Mouse (Mus musculus): ENCODE data around the gene Padi3. TPM values are rescaled to one million over a fixed set of nuclear protein-coding genes. Genes with fewer than 3 reads are reported as not detected.
A peak's percentile ranks its signal among the peaks of the same experiment; 100 is the strongest.

Gene Padi3
- polyA plus RNA-seq, 1 experiment from 2014 or later, result not detected

DNA sequence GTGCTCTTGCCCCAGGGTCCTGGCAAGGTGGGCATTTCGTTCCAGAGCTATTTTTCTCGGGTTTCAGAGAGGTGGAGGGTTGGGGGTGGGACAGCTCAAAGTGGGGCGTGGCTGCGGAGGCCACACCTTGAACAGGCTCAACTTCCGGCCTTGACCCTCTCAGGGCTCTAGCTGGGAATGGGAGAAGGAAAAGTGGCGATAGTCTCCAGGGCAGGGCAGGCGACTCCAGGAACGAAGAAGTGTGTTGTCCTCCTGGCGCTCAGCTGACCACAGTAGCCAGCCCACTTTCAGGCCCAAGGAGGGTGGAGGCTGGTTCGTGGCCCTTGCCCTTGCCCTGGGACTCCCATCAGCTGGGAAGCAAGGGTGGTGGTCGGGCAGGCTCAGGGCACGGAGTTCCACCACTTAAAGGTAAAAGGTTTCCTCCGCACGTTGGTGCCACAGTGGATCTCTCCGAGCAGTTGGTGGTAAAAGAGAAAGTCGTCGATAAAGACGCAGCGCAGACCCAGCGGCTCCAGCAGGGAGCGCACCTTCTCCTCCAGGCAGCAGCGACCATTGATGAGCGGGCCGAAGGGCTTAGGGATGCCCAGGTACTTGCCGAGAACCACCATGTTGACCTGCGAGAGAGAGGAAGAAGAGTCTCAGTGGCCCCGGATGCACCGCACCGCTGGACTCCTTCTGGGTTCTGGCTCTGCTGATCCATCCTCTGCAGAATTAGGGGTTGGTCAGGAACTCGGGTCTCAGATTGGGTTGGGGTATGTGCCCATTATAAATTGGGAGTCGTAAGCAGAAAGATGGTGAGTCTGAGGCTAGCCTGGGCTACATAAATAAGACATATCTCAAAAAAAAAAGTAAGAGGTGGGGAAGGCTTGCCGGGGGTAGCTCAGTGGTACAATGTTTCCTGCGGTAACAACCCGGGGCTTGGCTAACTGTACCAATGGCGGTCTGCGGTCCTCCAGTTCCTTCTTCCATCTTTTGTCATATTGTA lies 4.1 kb upstream of the Padi3 start:
- peak overlapping the region; percentile 48; the same call in 1 of the 2 replicates for H3K9ac ChIP-seq
- no peaks in the 10 kb centered on the region for H3K9me3 ChIP-seq
- peaks cover 20% of the 10 kb centered on the region for H3K27me3 ChIP-seq
- H3K27ac ChIP-seq, result no peak overlapping the region
- 28% methylated on average over 36 of the region's 36 CpGs for WGBS
- H3K4me1 ChIP-seq, result peaks cover 25% of the 10 kb centered on the region
- H3K4me2 ChIP-seq, result peak overlapping the region; percentile 56
- H3K36me3 ChIP-seq (replicated peaks), result no peaks in the 10 kb centered on the region
- no peak for ATAC-seq (ENCODE audit: low FRiP score)
- H3K4me3 ChIP-seq (replicated peaks), result peak overlapping the region; percentile 33

DNA sequence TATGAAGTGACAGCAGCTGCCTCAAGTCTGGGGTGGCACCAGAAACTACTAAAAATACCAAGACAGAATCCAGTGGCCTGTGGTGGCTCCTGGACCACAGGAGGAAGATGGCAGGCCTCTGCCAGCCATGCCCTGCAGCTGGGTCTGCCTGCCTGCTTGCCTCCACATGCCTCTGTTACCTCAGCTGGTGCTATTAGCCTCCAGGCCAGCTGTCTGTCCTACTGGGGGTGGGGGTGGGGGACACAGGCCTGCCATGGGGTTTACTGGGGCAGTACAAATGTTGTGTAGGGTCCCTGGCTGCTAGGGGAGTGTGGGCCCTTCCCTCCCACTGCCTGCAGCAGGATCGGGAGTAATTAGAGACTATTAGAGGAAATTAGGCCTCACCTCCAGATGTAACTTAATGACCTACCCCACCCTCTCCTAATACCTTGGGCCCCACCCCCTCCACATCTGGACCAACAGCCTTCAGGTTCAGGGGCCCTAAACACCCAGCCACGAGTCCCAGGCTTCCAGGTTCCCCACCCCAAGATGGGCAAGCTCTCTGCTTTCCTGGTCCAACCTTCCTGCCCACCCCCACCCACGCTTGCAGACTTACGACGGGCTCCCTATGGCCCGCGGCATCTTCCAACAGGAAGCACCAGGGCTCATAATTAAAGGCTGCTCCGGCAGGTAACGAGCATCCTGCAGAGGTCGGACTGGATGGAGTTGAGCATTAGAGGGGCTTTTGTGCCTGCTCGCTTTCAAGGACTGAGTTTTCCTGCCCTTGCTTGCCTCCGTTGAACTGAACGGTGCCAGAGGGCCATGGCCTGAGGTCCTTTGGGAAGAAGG lies 3.1 kb upstream of the Padi3 start:
- peak overlapping the region; percentile 56 for H3K4me2 ChIP-seq
- H3K9ac ChIP-seq, result no peak overlapping the region
- no peak for ATAC-seq (ENCODE audit: low FRiP score)
- peak overlapping the region; percentile 33; the same call in 1 of the 2 replicates for H3K4me3 ChIP-seq (replicated peaks)
- H3K27me3 ChIP-seq, result peaks cover 27% of the 10 kb centered on the region
- 21% methylated on average over 13 of the region's 13 CpGs for WGBS
- H3K4me1 ChIP-seq, result peaks cover 25% of the 10 kb centered on the region
- H3K9me3 ChIP-seq, result no peaks in the 10 kb centered on the region
- H3K36me3 ChIP-seq (replicated peaks), result no peaks in the 10 kb centered on the region
- no peak overlapping the region for H3K27ac ChIP-seq

DNA sequence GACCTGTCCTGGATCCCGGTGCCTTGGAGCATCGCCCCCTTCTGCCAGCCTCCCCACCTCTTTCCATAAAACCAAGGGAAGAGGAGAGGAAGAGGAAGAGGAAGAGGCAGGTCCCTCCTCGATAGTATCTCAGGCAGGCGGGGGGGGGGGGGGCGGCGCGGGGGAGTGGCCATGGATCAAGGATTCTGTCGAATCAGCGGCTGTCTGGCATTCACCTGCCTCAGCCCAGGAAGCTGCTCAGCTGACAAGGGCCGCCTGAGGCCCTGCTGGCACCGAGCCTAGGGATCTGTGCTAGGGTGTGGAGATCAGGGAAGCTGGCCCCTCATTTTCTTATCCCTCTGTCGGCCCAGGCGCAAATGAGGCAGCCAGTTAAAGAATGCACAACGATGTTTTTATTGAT lies 2.2 kb upstream of the Padi3 start:
- H3K9me3 ChIP-seq, result no peaks in the 10 kb centered on the region
- no peaks in the 10 kb centered on the region for H3K36me3 ChIP-seq (replicated peaks)
- H3K27ac ChIP-seq, result no peak overlapping the region
- peaks cover 27% of the 10 kb centered on the region for H3K27me3 ChIP-seq
- WGBS, result 48% methylated on average over 9 of the region's 14 CpGs
- no peak overlapping the region for H3K4me2 ChIP-seq
- H3K9ac ChIP-seq, result no peak overlapping the region
- ATAC-seq (ENCODE audit: low FRiP score), result no peak
- no peak overlapping the region for H3K4me3 ChIP-seq (replicated peaks)
- peaks cover 25% of the 10 kb centered on the region for H3K4me1 ChIP-seq

DNA sequence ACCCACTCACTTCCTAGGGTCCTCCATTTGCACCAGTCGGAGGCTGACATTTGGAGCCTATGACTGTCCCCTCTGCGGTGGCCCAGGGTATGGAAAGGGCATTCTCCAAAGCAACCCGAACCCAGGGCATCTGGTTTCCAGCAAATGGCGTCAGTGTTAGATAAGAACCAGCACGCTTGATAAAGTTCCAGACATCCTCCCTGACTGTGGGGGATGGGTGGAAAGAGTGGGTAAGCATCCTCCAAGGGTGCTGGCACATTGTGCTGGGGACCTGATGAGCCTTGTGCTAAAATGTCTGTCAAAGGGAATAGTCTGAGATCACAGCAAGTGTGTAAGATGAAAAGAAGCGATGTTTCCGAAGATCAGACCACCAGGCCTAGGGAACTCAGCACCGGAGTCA lies 1.7 kb upstream of the Padi3 start:
- Histone ChIP-seq H3K4me3 (replicated peaks) (no peak overlapping the region), H3K4me1 (peaks cover 25% of the 10 kb centered on the region), H3K9me3 (no peaks in the 10 kb centered on the region), H3K9ac (no peak overlapping the region), H3K27me3 (peaks cover 27% of the 10 kb centered on the region), H3K4me2 (no peak overlapping the region), H3K27ac (no peak overlapping the region), H3K36me3 (replicated peaks) (no peaks in the 10 kb centered on the region)
- no peak for ATAC-seq (ENCODE audit: low FRiP score)
- 82% methylated on average over 8 of the region's 8 CpGs for WGBS

DNA sequence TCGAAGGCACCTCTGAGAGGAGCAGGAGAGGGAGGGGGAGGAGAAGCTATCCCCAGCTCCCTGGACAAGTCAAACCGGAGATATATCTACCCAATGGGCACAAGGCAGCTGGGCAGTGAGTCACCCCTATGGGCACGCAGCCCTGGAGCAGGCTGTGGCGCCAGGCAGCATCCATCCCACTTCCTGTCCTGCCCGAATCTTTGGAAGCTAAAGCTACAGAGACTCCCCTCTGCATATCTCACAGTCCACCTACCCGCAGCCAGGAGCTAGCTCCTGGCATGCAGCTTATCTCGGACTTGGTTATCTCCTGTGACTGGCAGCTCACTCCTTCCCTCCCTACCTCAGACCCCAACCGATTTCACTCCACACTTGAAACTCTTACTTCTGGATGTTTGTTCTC lies 1.3 kb downstream of the Padi3 start:
- Histone ChIP-seq H3K27me3 (peaks cover 20% of the 10 kb centered on the region), H3K4me3 (replicated peaks) (no peak overlapping the region), H3K4me1 (peaks cover 16% of the 10 kb centered on the region), H3K9ac (no peak overlapping the region), H3K9me3 (no peaks in the 10 kb centered on the region), H3K36me3 (replicated peaks) (no peaks in the 10 kb centered on the region), H3K27ac (no peak overlapping the region), H3K4me2 (no peak overlapping the region)
- no peak for ATAC-seq (ENCODE audit: low FRiP score)
- 85% methylated on average over 8 of the region's 8 CpGs for WGBS

DNA sequence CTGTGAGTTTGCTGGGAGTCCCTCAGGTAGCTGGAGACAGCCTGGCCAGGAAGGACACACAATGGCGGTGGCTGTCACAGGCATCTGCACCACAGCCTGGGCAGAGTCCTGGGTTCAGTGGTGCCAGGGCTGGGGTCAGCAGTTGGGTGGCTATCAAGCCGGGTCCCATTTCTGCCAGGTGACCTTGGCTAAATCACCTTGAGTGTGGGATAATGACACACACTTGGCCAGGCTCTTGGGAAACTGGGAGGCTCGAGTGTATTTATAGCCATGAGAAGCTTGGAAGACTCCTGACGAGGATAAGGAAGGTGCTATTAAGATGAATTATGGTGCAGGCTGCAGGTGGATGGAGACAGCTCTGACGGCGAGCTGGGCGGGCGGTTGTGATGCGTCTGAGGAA lies 5.8 kb downstream of the Padi3 start:
- H3K9ac ChIP-seq, result no peak overlapping the region
- no peaks in the 10 kb centered on the region for H3K36me3 ChIP-seq (replicated peaks)
- no peak overlapping the region for H3K4me2 ChIP-seq
- no peak for ATAC-seq (ENCODE audit: low FRiP score)
- H3K4me1 ChIP-seq, result no peaks in the 10 kb centered on the region
- H3K9me3 ChIP-seq, result no peaks in the 10 kb centered on the region
- 89% methylated on average over 9 of the region's 9 CpGs for WGBS
- H3K4me3 ChIP-seq (replicated peaks), result no peak overlapping the region
- H3K27ac ChIP-seq, result no peak overlapping the region
- peaks cover 12% of the 10 kb centered on the region; the same call in 1 of the 2 replicates for H3K27me3 ChIP-seq

DNA sequence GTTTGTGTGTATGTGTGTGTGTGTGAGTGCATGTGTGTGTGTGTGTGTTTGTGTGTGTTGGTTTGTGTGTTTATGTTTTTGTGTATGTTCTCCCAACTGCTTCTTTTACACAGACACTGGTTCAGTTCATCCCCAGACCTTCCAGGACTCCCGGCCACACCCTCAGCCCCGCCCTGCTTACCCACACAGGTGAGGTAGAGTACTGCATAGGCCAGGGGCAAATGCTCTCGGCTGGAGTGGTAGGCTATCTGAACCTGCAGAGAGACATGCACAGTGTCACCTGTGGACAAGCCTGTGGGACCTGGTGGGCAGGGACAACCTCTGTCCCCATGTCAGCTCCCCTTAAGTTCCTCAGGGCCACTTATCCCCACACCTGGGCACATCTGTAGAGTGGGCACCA lies 9.1 kb downstream of the Padi3 start:
- no peak overlapping the region for H3K9ac ChIP-seq
- 82% methylated on average over 3 of the region's 3 CpGs for WGBS
- peaks cover 13% of the 10 kb centered on the region; the same call in 1 of the 2 replicates for H3K27me3 ChIP-seq
- H3K4me1 ChIP-seq, result no peaks in the 10 kb centered on the region
- no peak for ATAC-seq (ENCODE audit: low FRiP score)
- H3K4me3 ChIP-seq (replicated peaks), result no peak overlapping the region
- H3K4me2 ChIP-seq, result no peak overlapping the region
- H3K9me3 ChIP-seq, result no peaks in the 10 kb centered on the region
- H3K36me3 ChIP-seq (replicated peaks), result no peaks in the 10 kb centered on the region
- H3K27ac ChIP-seq, result no peak overlapping the region

DNA sequence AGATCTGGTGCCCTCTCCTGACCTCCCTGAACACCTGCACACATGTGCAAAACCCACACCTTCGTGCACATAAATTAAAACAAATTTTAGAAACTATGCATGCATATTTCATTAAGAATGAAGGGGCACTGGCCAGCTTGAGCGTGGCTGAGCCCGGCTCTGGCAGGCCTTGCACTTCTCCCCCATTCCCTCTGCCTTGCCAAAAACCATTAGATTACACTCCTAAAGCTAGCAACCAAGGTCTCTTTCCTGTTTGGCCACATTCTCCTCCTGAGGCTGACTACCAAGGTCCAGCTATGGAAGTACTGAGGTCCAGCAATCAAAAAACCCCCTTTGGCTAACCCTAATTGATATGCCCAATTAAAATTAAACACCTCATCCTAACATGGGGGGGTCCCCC lies 13.7 kb downstream of the Padi3 start:
- Histone ChIP-seq H3K27ac (no peak overlapping the region), H3K36me3 (replicated peaks) (no peaks in the 10 kb centered on the region), H3K4me2 (no peak overlapping the region), H3K27me3 (peaks cover 8% of the 10 kb centered on the region; the same call in 1 of the 2 replicates), H3K9me3 (no peaks in the 10 kb centered on the region), H3K9ac (no peak overlapping the region), H3K4me3 (replicated peaks) (no peak overlapping the region), H3K4me1 (no peaks in the 10 kb centered on the region)
- no peak for ATAC-seq (ENCODE audit: low FRiP score)
- 81% methylated on average over 3 of the region's 3 CpGs for WGBS

DNA sequence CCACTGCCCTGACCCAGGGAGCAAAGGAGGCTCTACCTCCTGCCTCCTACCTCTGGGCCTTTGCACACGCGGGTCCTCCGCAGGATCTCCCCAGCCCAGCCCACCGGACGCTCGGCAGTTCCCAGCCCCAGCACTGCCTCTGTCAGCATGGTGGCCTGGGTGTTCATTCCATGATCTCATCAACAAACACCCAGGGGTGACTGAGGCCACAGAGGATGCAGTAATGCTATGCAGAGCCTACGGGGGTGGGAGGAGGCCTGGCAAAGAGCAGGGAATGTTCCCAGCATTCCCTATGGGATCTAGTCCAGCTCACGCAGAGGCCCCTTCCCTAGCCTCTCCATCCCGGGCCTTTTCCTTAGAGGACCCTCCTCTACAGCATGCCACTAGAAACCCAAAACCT lies 15.8 kb downstream of the Padi3 start:
- Histone ChIP-seq H3K27ac (no peak overlapping the region), H3K9ac (no peak overlapping the region)

DNA sequence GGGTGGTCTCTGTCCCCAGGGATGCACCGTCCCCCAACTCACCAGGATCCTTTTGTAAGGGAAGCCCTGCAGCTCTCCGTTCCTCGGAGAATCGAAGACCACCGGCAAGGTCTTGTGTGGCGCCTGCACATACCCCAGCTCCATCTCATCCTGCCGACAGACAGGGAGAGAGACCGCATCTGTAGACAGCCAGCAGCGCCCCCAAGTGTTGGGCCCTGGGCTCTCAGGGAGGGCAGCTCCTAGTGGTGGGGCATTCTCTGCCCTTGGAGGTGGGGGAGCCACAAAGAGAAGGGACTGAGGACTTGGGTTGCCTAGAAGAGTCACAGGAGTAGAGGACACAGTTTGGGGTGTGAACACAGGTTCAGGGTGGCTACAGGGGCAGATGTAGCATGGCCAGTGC lies 16.7 kb downstream of the Padi3 start:
- no peak overlapping the region for H3K9ac ChIP-seq
- H3K27me3 ChIP-seq, result peaks cover 8% of the 10 kb centered on the region; the same call in 1 of the 2 replicates
- no peak overlapping the region for H3K4me3 ChIP-seq (replicated peaks)
- no peaks in the 10 kb centered on the region for H3K36me3 ChIP-seq (replicated peaks)
- no peak for ATAC-seq (ENCODE audit: low FRiP score)
- no peaks in the 10 kb centered on the region; the same call in 1 of the 2 replicates for H3K4me1 ChIP-seq
- H3K27ac ChIP-seq, result no peak overlapping the region
- H3K9me3 ChIP-seq, result no peaks in the 10 kb centered on the region
- 49% methylated on average over 9 of the region's 9 CpGs for WGBS
- H3K4me2 ChIP-seq, result no peak overlapping the region

More for the DNA sequence above, 15.8 kb downstream of the Padi3 start:
- WGBS, result 81% methylated on average over 9 of the region's 9 CpGs
- H3K4me2 ChIP-seq, result no peak overlapping the region
- no peak overlapping the region for H3K4me3 ChIP-seq (replicated peaks)
- no peaks in the 10 kb centered on the region for H3K4me1 ChIP-seq
- H3K9me3 ChIP-seq, result no peaks in the 10 kb centered on the region
- no peak for ATAC-seq (ENCODE audit: low FRiP score)
- peaks cover 8% of the 10 kb centered on the region; the same call in 1 of the 2 replicates for H3K27me3 ChIP-seq
- no peaks in the 10 kb centered on the region for H3K36me3 ChIP-seq (replicated peaks)

DNA sequence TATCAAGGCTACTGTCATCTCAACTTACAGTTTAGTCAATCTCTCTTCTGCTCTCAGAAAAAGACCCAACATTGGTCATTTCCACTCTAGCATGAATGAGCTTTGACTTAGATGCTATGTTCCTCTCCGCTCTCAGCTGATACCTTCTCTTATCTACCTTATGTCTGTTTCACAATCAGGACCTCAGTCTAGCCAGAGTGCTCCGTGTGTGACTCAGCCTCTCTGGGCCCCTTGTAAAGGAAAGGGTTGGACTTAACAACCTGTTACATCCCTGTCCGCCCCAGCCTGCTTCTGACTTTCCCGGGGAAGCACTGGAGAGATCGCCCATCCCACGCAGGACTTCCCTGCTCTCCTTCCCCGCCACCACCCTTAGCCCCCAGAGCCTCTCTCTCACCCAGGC lies 17.9 kb downstream of the Padi3 start:
- H3K4me2 ChIP-seq, result no peak overlapping the region
- H3K9me3 ChIP-seq, result no peaks in the 10 kb centered on the region
- H3K27me3 ChIP-seq, result no peaks in the 10 kb centered on the region
- H3K27ac ChIP-seq, result no peak overlapping the region
- no peak for ATAC-seq (ENCODE audit: low FRiP score)
- WGBS, result 88% methylated on average over 7 of the region's 7 CpGs
- no peaks in the 10 kb centered on the region; the same call in 1 of the 2 replicates for H3K4me1 ChIP-seq
- no peaks in the 10 kb centered on the region for H3K36me3 ChIP-seq (replicated peaks)
- H3K4me3 ChIP-seq (replicated peaks), result no peak overlapping the region
- no peak overlapping the region for H3K9ac ChIP-seq

DNA sequence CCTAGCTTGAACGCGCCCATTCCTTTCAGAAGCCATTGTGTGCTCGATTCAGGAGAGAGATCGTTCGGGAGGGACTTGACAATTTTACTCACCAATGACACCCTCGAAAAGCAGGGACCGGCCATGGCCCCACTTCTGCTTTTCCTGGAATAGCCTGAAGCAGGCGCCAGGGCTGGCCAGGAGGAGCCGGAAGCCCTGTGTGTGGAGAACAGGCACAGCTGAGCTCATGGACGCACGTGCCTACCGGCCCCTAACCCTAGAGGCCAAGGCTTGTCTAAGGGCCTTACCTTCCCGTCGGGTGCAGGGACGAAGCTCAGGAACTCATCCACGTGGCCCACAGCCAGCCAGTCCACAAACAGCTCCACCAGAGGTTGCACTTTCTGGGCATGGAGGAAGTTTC lies 19.4 kb downstream of the Padi3 start:
- no peaks in the 10 kb centered on the region for H3K36me3 ChIP-seq (replicated peaks)
- WGBS, result 86% methylated on average over 16 of the region's 16 CpGs

More for the DNA sequence above, 19.4 kb downstream of the Padi3 start:
- H3K4me1 ChIP-seq, result no peaks in the 10 kb centered on the region; the same call in 1 of the 2 replicates
- H3K9ac ChIP-seq, result no peak overlapping the region
- no peak overlapping the region for H3K4me3 ChIP-seq (replicated peaks)
- H3K4me2 ChIP-seq, result no peak overlapping the region
- H3K9me3 ChIP-seq, result peaks cover 3% of the 10 kb centered on the region; the same call in 1 of the 2 replicates
- no peak overlapping the region for H3K27ac ChIP-seq
- H3K27me3 ChIP-seq, result no peaks in the 10 kb centered on the region
- ATAC-seq (ENCODE audit: low FRiP score), result no peak
